Mouse (Mus musculus) cortical plate, adult 2 months (tissue): Measurements from ENCODE around the gene Stpg4.

Source experiments
- CTCF ChIP-seq: fragments of 200-500 bp; IDR thresholded peaks from 2 replicates; pipeline ENCODE4 v1.5.1; 2011; ENCODE audit warnings: mild to moderate bottlenecking, control low read depth, low read length; ENCODE audit not compliant: insufficient read depth; ENCODE audit errors: extremely low read depth
- POLR2A ChIP-seq: fragments of 200-500 bp; IDR thresholded peaks from 2 replicates; pipeline ENCODE4 v1.6.1; 2011; ENCODE audit warnings: mild to moderate bottlenecking, low read length, control low read depth; ENCODE audit not compliant: insufficient read depth; ENCODE audit errors: extremely low read depth

- TF ChIP-seq CTCF (no peak), POLR2A (no peak)
These were observed 20.8 kb upstream of the Stpg4 start for GRCm38 (mm10) chr17:87448339-87448738.
